Mouse (Mus musculus): ENCODE data around the gene Btn2a2. TPM values are rescaled to one million over a fixed set of nuclear protein-coding genes. Genes with fewer than 3 reads are reported as not detected.

Gene Btn2a2
- polyA plus RNA-seq, 1 experiment: not detected

GRCm38 (mm10) chr13:23519416-23519815 lies 30.8 kb upstream of the Btn2a2 start:
- DNase-seq: peak; percentile 90
- H3K36me3 ChIP-seq (ENCODE audit: control insufficient read depth, insufficient read depth, low read length): no peaks in the 10 kb centered on the region
- no peaks in the 10 kb centered on the region for H3K27me3 ChIP-seq (replicated peaks; ENCODE audit: control insufficient read depth, insufficient read depth, low read length)
- H3K4me3 ChIP-seq (ENCODE audit: insufficient read depth, low read depth, low read length): 0 out of 2 replicates have a peak overlapping the region, but pooled peaks have one; percentile 7
- peak overlapping the region; percentile 45; the same call in 1 of the 2 replicates for H3K27ac ChIP-seq (ENCODE audit: insufficient read depth, low read depth, low read length)
- H3K4me1 ChIP-seq (ENCODE audit: control insufficient read depth, insufficient read depth, low read length): no peaks in the 10 kb centered on the region
- WGBS: under 1% methylated on average over 10 of the region's 10 CpGs
- no peak for TF ChIP-seq CTCF (conservative IDR thresholded peaks at IDR 0.05; ENCODE audit: insufficient read depth, insufficient read length, low read depth, low read length)
- no peak for TF ChIP-seq POLR2A (IDR thresholded peaks at IDR 0.05; ENCODE audit: low read depth, low read length)

GRCm38 (mm10) chr13:23518885-23519284 lies 30.2 kb upstream of the Btn2a2 start:
- H3K36me3 ChIP-seq (ENCODE audit: control insufficient read depth, insufficient read depth, low read length): no peaks in the 10 kb centered on the region
- TF ChIP-seq CTCF (conservative IDR thresholded peaks at IDR 0.05; ENCODE audit: insufficient read depth, insufficient read length, low read depth, low read length) (no peak), POLR2A (IDR thresholded peaks at IDR 0.05; ENCODE audit: low read depth, low read length) (no peak)
- H3K4me1 ChIP-seq (ENCODE audit: control insufficient read depth, insufficient read depth, low read length): no peaks in the 10 kb centered on the region
- no peak overlapping the region; the same call in 1 of the 2 replicates for H3K4me3 ChIP-seq (ENCODE audit: insufficient read depth, low read depth, low read length)
- H3K27me3 ChIP-seq (replicated peaks; ENCODE audit: control insufficient read depth, insufficient read depth, low read length): no peaks in the 10 kb centered on the region
- under 1% methylated on average over 6 of the region's 6 CpGs for WGBS
- peak overlapping the region; percentile 45 for H3K27ac ChIP-seq (ENCODE audit: insufficient read depth, low read depth, low read length)
- peak; percentile 87 for DNase-seq

GRCm38 (mm10) chr13:23518295-23518603 lies 29.6 kb upstream of the Btn2a2 start:
- DNase-seq: no peak
- no peaks in the 10 kb centered on the region for H3K36me3 ChIP-seq (ENCODE audit: control insufficient read depth, insufficient read depth, low read length)
- H3K4me1 ChIP-seq (ENCODE audit: control insufficient read depth, insufficient read depth, low read length): no peaks in the 10 kb centered on the region
- peak overlapping the region; percentile 26; the same call in 1 of the 2 replicates for H3K4me3 ChIP-seq (ENCODE audit: insufficient read depth, low read depth, low read length)
- no peak overlapping the region for H3K27ac ChIP-seq (ENCODE audit: insufficient read depth, low read depth, low read length)
- 1% methylated on average over 6 of the region's 6 CpGs for WGBS
- no peaks in the 10 kb centered on the region for H3K27me3 ChIP-seq (replicated peaks; ENCODE audit: control insufficient read depth, insufficient read depth, low read length)
- no peak for TF ChIP-seq CTCF (conservative IDR thresholded peaks at IDR 0.05; ENCODE audit: insufficient read depth, insufficient read length, low read depth, low read length)
- no peak for TF ChIP-seq POLR2A (IDR thresholded peaks at IDR 0.05; ENCODE audit: low read depth, low read length)

GRCm38 (mm10) chr13:23517603-23518294 lies 29.1 kb upstream of the Btn2a2 start:
- no peaks in the 10 kb centered on the region for H3K36me3 ChIP-seq (ENCODE audit: control insufficient read depth, insufficient read depth, low read length)
- DNase-seq: peak; percentile 95

GRCm38 (mm10) chr13:23516822-23517602 lies 28.4 kb upstream of the Btn2a2 start:
- TF ChIP-seq CTCF (conservative IDR thresholded peaks at IDR 0.05; ENCODE audit: insufficient read depth, insufficient read length, low read depth, low read length) (no peak), POLR2A (IDR thresholded peaks at IDR 0.05; ENCODE audit: low read depth, low read length) (no peak)
- H3K27me3 ChIP-seq (replicated peaks; ENCODE audit: control insufficient read depth, insufficient read depth, low read length): no peaks in the 10 kb centered on the region
- no peaks in the 10 kb centered on the region for H3K36me3 ChIP-seq (ENCODE audit: control insufficient read depth, insufficient read depth, low read length)
- peak; percentile 89 for DNase-seq
- 1% methylated on average over 19 of the region's 19 CpGs for WGBS
- no peaks in the 10 kb centered on the region for H3K4me1 ChIP-seq (ENCODE audit: control insufficient read depth, insufficient read depth, low read length)
- peak overlapping the region; percentile 80 for H3K4me3 ChIP-seq (ENCODE audit: insufficient read depth, low read depth, low read length)
- peak overlapping the region; percentile 81; the same call in 1 of the 2 replicates for H3K27ac ChIP-seq (ENCODE audit: insufficient read depth, low read depth, low read length)

More at GRCm38 (mm10) chr13:23517603-23518294, 29.1 kb upstream of the Btn2a2 start:
- Histone ChIP-seq H3K4me3 (ENCODE audit: insufficient read depth, low read depth, low read length) (peak overlapping the region; percentile 80), H3K27ac (ENCODE audit: insufficient read depth, low read depth, low read length) (no peak overlapping the region), H3K4me1 (ENCODE audit: control insufficient read depth, insufficient read depth, low read length) (no peaks in the 10 kb centered on the region), H3K27me3 (replicated peaks; ENCODE audit: control insufficient read depth, insufficient read depth, low read length) (no peaks in the 10 kb centered on the region)
- WGBS: under 1% methylated on average over 27 of the region's 27 CpGs
- TF ChIP-seq POLR2A (IDR thresholded peaks at IDR 0.05; ENCODE audit: low read depth, low read length) (no peak), CTCF (conservative IDR thresholded peaks at IDR 0.05; ENCODE audit: insufficient read depth, insufficient read length, low read depth, low read length) (no peak)

- no peak overlapping the region for H3K27ac ChIP-seq (ENCODE audit: insufficient read depth, low read depth, low read length)
- no peaks in the 10 kb centered on the region for H3K27me3 ChIP-seq (replicated peaks; ENCODE audit: control insufficient read depth, insufficient read depth, low read length)
- TF ChIP-seq CTCF (conservative IDR thresholded peaks at IDR 0.05; ENCODE audit: insufficient read depth, insufficient read length, low read depth, low read length): no peak
- TF ChIP-seq POLR2A (IDR thresholded peaks at IDR 0.05; ENCODE audit: low read depth, low read length): no peak
- H3K4me3 ChIP-seq (ENCODE audit: insufficient read depth, low read depth, low read length): no peak overlapping the region
- WGBS: 66% methylated on average over 15 of the region's 15 CpGs
- no peaks in the 10 kb centered on the region for H3K36me3 ChIP-seq (ENCODE audit: control insufficient read depth, insufficient read depth, low read length)
- no peak for DNase-seq
- H3K4me1 ChIP-seq (ENCODE audit: control insufficient read depth, insufficient read depth, low read length): no peaks in the 10 kb centered on the region
Measured at GRCm38 (mm10) chr13:23515826-23516620, 27.4 kb upstream of the Btn2a2 start.
